Mouse (Mus musculus) brown adipose tissue, adult 24 weeks (tissue): Measurements from ENCODE around the gene Foxj2. TPM values are rescaled to one million over a fixed set of nuclear protein-coding genes. Genes with fewer than 3 reads are reported as not detected.

Experiments
- H3K27ac ChIP-seq: fragments of 200-500 bp; replicated peaks from 2 replicates; pipeline ENCODE4 v1.5.1; 2012; ENCODE audit warnings: low read depth, mild to moderate bottlenecking, low read length
- H3K4me1 ChIP-seq: fragments of 200-500 bp; 2 replicates; pipeline ENCODE4 v1.6.1; 2012; ENCODE audit warnings: low read length, mixed read lengths; ENCODE audit not compliant: control insufficient read depth, insufficient read depth, insufficient read length
- H3K4me3 ChIP-seq: fragments of 200-500 bp; 2 replicates; pipeline ENCODE4 v1.5.1; 2012; ENCODE audit warnings: low read depth, mild to moderate bottlenecking, low read length, moderate library complexity; ENCODE audit not compliant: insufficient read depth
- polyA plus RNA-seq: library from polyadenylated mRNA; stranded (reverse); fragments of >200 nt; gene quantifications from 2 replicates; pipeline ENCODE4 v1.2.4, GENCODE M21; 2012; ENCODE audit not compliant: missing spikeins, insufficient read depth, insufficient read length

Gene Foxj2
- polyA plus RNA-seq, 1 experiment = 10.5 TPM

- Histone ChIP-seq H3K4me3 (no peak overlapping the region), H3K27ac (no peak overlapping the region), H3K4me1 (no peaks in the 10 kb centered on the region)
Measured at GRCm38 (mm10) chr6:122804418-122804817, 15.3 kb upstream of the Foxj2 start.

- Histone ChIP-seq H3K27ac (peak overlapping the region; percentile 97), H3K4me3 (peak overlapping the region; percentile 76), H3K4me1 (peaks cover 7% of the 10 kb centered on the region; the same call in 1 of the 2 replicates)
Measured at GRCm38 (mm10) chr6:122810022-122810614, 9.6 kb upstream of the Foxj2 start.

GRCm38 (mm10) chr6:122810615-122811279, 9.0 kb upstream of the Foxj2 start:
- H3K4me1 ChIP-seq = peaks cover 7% of the 10 kb centered on the region; the same call in 1 of the 2 replicates
- peak overlapping the region; percentile 97 for H3K27ac ChIP-seq
- peak overlapping the region; percentile 76 for H3K4me3 ChIP-seq

GRCm38 (mm10) chr6:122811280-122811652, 8.4 kb upstream of the Foxj2 start:
- peaks cover 7% of the 10 kb centered on the region; the same call in 1 of the 2 replicates for H3K4me1 ChIP-seq
- peak overlapping the region; percentile 91 for H3K27ac ChIP-seq
- H3K4me3 ChIP-seq = peak overlapping the region; percentile 76

DNA sequence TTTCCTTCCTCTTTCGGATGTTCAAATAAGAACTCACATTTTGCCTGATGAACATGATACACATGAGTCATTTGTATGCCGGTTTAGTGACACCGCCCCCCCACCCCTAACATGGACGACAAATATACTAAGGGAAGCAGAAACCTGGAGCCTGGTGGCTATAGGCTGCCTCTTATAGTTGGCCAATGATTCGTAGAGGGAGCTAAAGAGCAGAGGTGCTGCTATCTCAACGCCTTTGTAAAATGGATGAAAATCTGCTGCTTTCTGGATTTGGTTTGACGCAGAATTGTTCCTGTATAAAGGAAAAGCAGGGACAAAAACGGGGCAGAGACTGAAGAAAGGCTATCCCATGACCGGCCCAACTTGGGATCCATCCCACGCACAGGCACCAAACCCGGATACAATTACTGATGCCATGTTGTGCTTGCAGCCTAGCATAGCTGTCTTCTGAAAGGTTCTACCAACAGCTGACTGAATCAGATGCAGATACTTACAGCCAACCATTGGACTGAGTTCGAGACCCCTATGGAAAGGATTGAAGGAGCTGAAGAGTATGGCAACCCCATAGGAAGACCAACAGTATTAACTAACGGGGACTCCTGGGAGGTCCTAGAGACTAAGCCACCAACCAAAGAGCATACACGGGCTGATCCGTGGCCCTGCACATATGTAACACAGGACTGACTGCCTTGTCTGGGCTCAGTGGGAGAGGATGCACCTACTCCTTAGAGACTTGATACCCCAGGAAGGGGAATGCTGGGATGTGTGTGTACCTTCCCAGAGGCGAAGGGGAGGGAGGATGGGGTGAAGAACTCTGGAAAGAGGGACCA, 7.7 kb upstream of the Foxj2 start:
- Histone ChIP-seq H3K27ac (peak overlapping the region; percentile 90), H3K4me1 (peaks cover 7% of the 10 kb centered on the region; the same call in 1 of the 2 replicates), H3K4me3 (peak overlapping the region; percentile 76)

- H3K27ac ChIP-seq = no peak overlapping the region
- peaks cover 7% of the 10 kb centered on the region; the same call in 1 of the 2 replicates for H3K4me1 ChIP-seq
- H3K4me3 ChIP-seq = no peak overlapping the region
Measured at GRCm38 (mm10) chr6:122812716-122813115, 7.0 kb upstream of the Foxj2 start.

- Histone ChIP-seq H3K4me3 (no peak overlapping the region), H3K4me1 (peaks cover 9% of the 10 kb centered on the region; the same call in 1 of the 2 replicates), H3K27ac (no peak overlapping the region)
Measured at GRCm38 (mm10) chr6:122813640-122814039, 6.1 kb upstream of the Foxj2 start.

DNA sequence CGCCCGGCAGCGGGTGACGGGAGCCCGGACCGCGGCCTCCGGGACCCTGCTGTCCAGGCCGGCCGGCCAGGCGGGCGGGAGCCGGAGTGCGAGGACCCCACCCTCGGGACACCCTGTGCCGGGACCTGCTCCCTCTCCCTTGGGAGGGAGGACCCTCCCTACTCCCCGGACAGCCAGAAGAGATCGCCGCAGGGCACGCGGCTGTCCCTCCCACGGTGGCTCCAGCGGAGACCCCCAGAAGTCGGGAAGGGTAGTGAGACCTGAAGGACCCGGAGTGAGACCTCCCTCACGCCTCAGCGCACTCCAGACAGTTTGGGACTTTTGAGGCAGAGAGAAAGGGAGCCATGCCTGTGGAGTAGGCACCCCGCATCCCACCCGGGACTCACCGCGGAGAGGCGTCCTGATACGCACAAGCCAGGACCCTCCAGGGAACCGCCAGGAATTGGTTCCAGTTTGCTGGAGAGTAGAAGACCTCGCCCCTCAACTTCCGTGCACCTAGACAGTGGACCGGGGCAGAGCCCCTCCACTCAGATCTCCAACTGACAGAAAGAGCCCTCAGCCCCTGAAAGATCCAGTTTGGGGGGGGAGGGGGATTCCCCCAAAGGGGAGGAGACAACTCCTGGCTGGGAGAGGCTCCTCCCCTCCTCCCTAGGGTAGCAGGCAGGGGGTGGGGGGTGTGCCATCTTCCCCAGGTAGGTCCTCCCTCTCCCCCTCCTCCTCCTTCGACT, 521 bp downstream of the Foxj2 start:
- Histone ChIP-seq H3K4me3 (peak overlapping the region; percentile 97), H3K4me1 (peaks cover 37% of the 10 kb centered on the region), H3K27ac (peak overlapping the region; percentile 49)

DNA sequence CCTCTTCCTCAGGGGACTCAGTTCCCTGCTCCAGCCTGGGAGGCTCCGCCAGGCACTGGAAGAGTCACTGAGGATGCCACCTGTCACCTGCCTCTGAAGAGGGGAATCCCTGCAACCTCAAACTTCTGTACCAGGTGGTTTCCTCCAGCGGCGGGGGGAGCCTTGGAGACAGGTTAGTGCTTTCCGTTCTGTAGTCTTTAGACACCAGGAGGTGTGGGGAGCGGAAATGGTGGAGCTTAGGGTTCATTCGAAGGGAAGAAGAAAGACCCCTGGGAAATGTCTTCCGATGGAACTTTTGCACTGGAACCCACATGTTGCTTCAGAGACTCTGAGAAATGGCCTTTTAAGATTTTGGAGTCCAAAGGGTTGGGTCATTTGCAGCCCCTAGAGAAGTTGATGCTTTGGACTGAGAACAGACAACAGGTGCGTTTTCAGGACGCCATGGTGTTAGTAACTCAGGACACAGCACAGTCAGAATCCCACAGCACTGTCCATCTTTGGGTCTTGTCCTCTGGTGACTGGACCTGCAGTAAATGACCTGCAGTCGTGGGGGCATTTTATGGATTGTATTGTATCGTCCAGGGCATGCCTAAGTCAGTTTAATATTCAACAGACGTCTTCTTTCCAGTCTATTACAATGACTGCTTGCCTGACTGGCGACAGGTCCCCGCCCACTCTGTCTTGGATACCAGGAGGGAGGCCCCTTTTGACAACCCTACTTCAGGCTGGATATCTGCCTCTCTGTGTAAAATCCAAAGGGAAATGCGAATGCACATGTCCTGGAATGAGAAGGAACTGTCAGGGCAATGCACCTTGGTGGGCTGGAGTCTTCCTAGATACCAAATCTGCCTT, 1.3 kb downstream of the Foxj2 start:
- H3K4me1 ChIP-seq = peaks cover 45% of the 10 kb centered on the region
- no peak overlapping the region for H3K27ac ChIP-seq
- peak overlapping the region; percentile 97 for H3K4me3 ChIP-seq

DNA sequence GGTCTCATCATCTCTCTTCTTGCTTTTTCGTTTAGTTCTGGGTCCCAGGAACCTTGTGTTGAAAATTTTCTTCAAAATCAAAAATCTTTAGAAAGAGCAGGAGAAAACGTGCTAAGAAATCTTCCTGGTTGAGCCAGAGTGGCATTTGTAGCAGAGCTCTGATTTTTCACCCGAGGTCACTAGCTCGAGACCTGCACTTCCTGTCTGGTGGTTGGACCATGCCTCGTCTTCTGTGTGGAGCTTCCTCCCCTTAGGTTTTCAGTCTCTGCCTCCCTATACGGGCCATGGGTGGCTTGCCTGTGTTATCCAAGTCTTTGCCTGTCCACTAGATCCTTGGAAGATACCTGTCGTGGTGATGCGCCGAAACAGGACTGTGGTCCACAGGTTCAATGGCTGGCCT, 2.1 kb downstream of the Foxj2 start:
- Histone ChIP-seq H3K27ac (no peak overlapping the region), H3K4me3 (peak overlapping the region; percentile 97)

GRCm38 (mm10) chr6:122824086-122824485, 4.4 kb downstream of the Foxj2 start:
- H3K4me1 ChIP-seq = peaks cover 43% of the 10 kb centered on the region
- H3K27ac ChIP-seq = peak overlapping the region; percentile 38; the same call in 1 of the 2 replicates
- no peak overlapping the region for H3K4me3 ChIP-seq

More for the DNA sequence above, 2.1 kb downstream of the Foxj2 start:
- H3K4me1 ChIP-seq = peaks cover 45% of the 10 kb centered on the region

- H3K4me3 ChIP-seq = 0 out of 2 replicates have a peak overlapping the region, but pooled peaks have one; percentile 38
- peak overlapping the region; percentile 39 for H3K27ac ChIP-seq
- peaks cover 43% of the 10 kb centered on the region for H3K4me1 ChIP-seq
Measured at GRCm38 (mm10) chr6:122825166-122825565, 5.5 kb downstream of the Foxj2 start.

DNA sequence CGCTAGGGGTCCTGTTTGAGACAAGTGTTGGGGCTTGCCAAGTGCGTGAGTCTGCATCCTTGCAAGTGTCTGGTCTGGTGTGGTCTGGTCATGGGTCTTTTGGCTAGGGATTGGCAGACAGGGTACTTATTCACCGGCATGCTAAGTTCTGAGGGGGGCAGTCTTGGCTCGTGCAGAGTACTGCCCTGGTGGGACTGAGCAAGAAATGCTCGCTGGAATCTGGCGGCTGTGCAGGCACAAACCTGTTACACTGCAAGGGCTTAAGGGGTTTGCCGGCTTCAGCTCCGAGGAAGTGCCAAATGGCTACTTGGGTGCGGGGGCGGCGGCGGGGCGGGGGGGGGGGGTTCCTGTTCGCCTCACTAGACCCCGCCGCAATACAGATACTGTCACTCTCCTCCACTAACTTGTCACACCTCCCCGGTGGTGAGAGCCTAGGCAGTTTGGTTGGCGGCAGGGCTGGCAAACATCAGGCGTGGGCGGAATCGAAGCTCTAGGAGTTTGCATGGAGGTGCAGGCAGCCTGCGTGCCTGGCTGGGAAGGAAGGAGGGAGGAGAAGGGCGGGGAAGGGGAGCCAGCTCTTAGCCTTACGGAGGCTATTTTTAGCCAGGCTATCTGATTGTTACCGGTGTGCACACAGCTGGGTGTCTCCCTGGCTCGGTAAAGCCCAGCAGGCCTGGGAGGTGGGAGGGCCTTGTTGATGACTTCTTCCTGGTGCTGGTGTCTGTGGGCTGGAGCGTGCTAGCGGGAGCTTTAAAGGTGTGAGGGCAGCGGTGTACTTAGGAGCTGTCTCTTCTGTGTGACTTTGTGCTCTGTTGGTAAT, 6.4 kb downstream of the Foxj2 start:
- Histone ChIP-seq H3K27ac (peak overlapping the region; percentile 39; the same call in 1 of the 2 replicates), H3K4me1 (peaks cover 37% of the 10 kb centered on the region)

More for the DNA sequence above, 6.4 kb downstream of the Foxj2 start:
- H3K4me3 ChIP-seq = peak overlapping the region; percentile 40
